Mouse (Mus musculus): ENCODE measurements around the gene Cfhr2. TPM values are rescaled to one million over a fixed set of nuclear protein-coding genes. Genes with fewer than 3 reads are reported as not detected.
"Not testable (repeated sequence)": the region's sequence is repeated elsewhere in the genome, so short reads cannot be mapped to it uniquely, and the experiment has no call there.

Gene Cfhr2
- 0.14 and 0.25 TPM in 2 replicates for polyA plus RNA-seq (2015; fragmentation: Nextera tagmentation; extraction: Ambion mirVana)

DNA sequence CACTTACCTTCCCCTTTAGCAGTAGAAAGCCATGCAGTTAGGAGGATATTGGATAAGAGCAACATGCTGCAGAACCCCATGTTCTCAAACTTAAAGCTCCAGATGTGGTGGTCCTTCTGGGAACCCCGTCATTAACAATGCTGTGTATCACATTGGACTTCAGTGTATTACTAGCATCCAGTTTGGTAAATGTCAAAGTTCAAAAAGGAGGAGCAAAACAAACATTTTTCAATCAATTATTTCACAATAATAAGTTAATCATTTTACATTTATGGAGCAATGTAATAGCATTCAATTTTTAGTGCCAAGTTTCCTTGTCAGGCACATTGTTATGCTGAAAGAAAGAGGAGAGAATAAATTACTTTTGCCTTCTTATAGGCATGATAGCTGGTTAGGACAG lies at the start of gene Cfhr2:
Cfhr2 (minus strand) TSS at position 155 of the 400 bp plus-strand sequence.
- H3K4me3 ChIP-seq, result no peak within 1 kb of the TSS
- 86% methylated on average over 1 of the region's 1 CpGs for WGBS
- no peak within 1 kb of the TSS for H3K27ac ChIP-seq
- no peaks in the 10 kb centered on the region for H3K4me1 ChIP-seq
- H3K9me3 ChIP-seq, result no peaks in the 10 kb centered on the region
- no peak within 1 kb of the TSS for H3K9ac ChIP-seq
- H3K36me3 ChIP-seq, result no peaks in the 10 kb centered on the region
- no peaks in the 10 kb centered on the region for H3K27me3 ChIP-seq
- ATAC-seq (ENCODE audit: insufficient number of reproducible peaks, insufficient read depth, low FRiP score, low TSS enrichment, low read depth), result no peak
- no peak within 1 kb of the TSS for H3K4me2 ChIP-seq

DNA sequence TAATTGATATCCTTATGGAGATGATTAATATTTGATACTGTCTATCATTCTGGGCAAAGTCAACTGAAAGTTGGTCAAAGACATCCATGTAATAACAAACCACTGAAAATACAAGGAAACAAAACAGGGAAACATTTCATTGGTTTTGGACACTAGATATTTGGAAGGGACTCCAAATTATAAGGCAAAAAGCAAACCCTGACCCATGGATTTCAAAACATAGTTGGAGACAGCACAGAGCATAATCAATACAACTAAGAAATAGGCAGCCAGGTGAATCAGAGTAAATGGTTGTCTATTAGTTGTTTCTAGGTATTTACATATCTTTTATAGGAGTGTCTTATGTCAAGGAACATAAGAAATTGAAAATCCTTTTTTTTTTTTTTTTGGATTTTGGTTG lies 5.2 kb upstream of the Cfhr2 start:
- Histone ChIP-seq H3K9me3 (no peaks in the 10 kb centered on the region), H3K4me3 (no peak overlapping the region), H3K27ac (no peak overlapping the region), H3K4me1 (no peaks in the 10 kb centered on the region), H3K27me3 (no peaks in the 10 kb centered on the region), H3K9ac (no peak overlapping the region), H3K36me3 (no peaks in the 10 kb centered on the region), H3K4me2 (no peak overlapping the region)
- ATAC-seq (ENCODE audit: insufficient number of reproducible peaks, insufficient read depth, low FRiP score, low TSS enrichment, low read depth), result no peak

DNA sequence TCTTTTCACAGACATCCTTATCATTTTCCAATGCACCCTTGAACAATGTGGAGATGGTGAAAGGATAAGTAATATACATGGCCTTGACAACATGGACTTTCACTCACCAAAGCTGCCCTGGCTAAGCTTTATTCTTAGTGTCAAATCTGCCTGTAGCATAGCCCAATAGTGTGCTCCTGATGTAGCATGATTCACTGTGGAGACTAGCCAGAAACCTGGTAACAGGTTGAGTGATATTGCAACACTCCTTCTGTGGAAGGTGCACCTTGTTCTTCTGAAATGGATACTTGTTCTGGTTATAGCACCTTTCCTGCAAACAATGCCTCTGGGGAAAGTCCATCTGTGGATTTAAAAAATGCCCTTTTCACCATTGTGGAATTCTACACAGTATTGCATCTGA lies 1.7 kb upstream of the Cfhr2 start:
- H3K9ac ChIP-seq, result no peak overlapping the region
- H3K4me1 ChIP-seq, result no peaks in the 10 kb centered on the region
- H3K27ac ChIP-seq, result no peak overlapping the region
- H3K9me3 ChIP-seq, result no peaks in the 10 kb centered on the region
- H3K4me2 ChIP-seq, result no peak overlapping the region
- no peak for ATAC-seq (ENCODE audit: insufficient number of reproducible peaks, insufficient read depth, low FRiP score, low TSS enrichment, low read depth)
- H3K4me3 ChIP-seq, result no peak overlapping the region
- H3K27me3 ChIP-seq, result no peaks in the 10 kb centered on the region
- no peaks in the 10 kb centered on the region for H3K36me3 ChIP-seq

DNA sequence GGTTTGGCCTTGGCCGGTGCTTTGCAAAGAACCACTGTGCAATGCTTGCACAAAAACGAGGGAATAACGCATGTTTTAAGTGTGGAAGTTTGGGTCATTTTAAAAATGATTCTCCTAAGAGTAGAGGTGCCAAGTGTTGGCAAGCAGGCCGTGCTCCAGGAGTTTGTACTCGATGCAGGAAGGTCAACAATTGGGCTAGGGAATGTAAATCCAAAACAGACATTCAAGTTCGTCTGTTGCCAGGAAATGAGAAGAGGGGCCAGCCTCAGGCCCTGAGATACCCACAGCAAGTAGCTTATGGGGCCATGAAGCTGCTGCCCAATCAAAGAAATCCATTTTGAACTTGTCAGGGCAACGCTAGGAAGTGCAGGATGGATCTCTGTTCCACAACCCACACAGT lies 18.8 kb downstream of the Cfhr2 start:
- Histone ChIP-seq H3K9me3 (no peaks in the 10 kb centered on the region), H3K27ac (no peak overlapping the region), H3K36me3 (no peaks in the 10 kb centered on the region), H3K4me3 (no peak overlapping the region), H3K9ac (no peak overlapping the region), H3K4me2 (no peak overlapping the region), H3K4me1 (no peaks in the 10 kb centered on the region), H3K27me3 (no peaks in the 10 kb centered on the region)
- no peak for ATAC-seq (ENCODE audit: insufficient number of reproducible peaks, insufficient read depth, low FRiP score, low TSS enrichment, low read depth)
- 68% methylated on average over 7 of the region's 7 CpGs for WGBS

DNA sequence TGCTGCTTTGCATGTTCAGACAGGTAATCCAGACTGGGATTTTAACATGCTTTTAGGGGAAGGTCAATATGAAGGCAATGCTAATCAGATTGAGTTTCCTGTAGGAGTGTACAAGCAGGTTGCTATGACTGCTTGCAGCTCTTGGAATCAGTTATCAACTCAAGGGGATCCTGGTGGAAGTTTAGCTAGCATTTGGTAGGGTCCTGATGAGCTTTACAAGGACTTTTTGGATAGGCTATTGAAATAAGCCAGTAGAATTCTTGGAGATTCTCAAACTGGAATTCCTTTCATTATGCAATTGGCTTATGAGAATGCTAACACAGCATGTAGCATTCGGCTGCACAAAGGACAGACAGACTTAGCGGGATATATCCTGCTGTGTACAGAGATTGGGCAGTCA lies 19.2 kb downstream of the Cfhr2 start:
- no peak for ATAC-seq (ENCODE audit: insufficient number of reproducible peaks, insufficient read depth, low FRiP score, low TSS enrichment, low read depth)
- no peaks in the 10 kb centered on the region for H3K27me3 ChIP-seq
- H3K9me3 ChIP-seq, result no peaks in the 10 kb centered on the region
- no peak overlapping the region for H3K4me2 ChIP-seq
- 85% methylated on average over 2 of the region's 2 CpGs for WGBS
- no peak overlapping the region for H3K27ac ChIP-seq
- no peak overlapping the region for H3K9ac ChIP-seq
- no peaks in the 10 kb centered on the region for H3K36me3 ChIP-seq
- no peaks in the 10 kb centered on the region for H3K4me1 ChIP-seq
- no peak overlapping the region for H3K4me3 ChIP-seq

DNA sequence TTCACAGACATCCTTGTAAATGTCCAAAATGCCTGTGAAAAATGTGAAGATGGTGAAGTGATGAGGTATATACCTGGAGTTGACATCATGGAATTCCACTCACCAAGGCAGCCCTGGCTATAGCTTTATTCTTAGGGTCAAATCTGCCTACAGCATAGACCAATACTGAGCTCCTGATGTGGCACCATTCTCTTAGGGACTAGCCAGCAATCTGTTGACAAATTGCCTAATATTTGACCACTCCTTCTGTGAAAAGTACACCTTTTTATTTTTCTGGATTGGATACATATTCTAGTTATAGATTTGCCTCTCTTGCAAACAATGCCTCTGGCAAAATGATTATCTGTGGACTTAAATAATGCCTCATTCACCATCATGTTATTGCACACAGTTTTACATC lies 49.9 kb downstream of the Cfhr2 start:
- no peak overlapping the region for H3K27ac ChIP-seq
- H3K9me3 ChIP-seq, result no peaks in the 10 kb centered on the region
- no peaks in the 10 kb centered on the region for H3K36me3 ChIP-seq
- no peak overlapping the region for H3K4me3 ChIP-seq
- no peaks in the 10 kb centered on the region for H3K4me1 ChIP-seq
- H3K9ac ChIP-seq, result no peak overlapping the region
- no peak for ATAC-seq (ENCODE audit: insufficient number of reproducible peaks, insufficient read depth, low FRiP score, low TSS enrichment, low read depth)
- no peak overlapping the region for H3K4me2 ChIP-seq
- no peaks in the 10 kb centered on the region for H3K27me3 ChIP-seq

DNA sequence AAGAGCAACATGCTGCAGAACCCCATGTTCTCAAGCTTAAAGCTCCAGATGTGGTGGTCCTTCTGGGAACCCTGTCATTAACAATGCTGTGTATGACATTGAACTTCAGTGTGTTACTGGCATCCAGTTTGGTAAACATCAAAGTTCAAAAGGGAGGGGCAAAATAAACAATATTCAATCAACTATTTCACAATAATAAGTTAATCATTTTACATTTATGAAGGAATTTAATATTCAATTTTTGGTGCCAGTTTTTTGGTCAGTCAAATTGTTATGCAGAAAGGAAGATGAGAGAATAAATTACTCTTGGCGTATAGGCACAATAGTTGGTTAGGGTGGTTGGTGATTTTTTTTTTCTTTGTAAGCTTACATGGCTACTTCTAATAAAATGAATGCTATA lies 77.4 kb downstream of the Cfhr2 start, which contains the start of gene Gm4788:
Gm4788 (minus strand) TSS at position 101 of the 400 bp plus-strand sequence.
- WGBS, result 91% methylated on average over 1 of the region's 1 CpGs
- H3K4me2 ChIP-seq, result no peak within 1 kb of the TSS
- no peaks in the 10 kb centered on the region for H3K4me1 ChIP-seq
- H3K27ac ChIP-seq, result no peak within 1 kb of the TSS
- no peaks in the 10 kb centered on the region for H3K9me3 ChIP-seq
- H3K4me3 ChIP-seq, result no peak within 1 kb of the TSS
- no peaks in the 10 kb centered on the region for H3K27me3 ChIP-seq
- H3K9ac ChIP-seq, result no peak within 1 kb of the TSS
- H3K36me3 ChIP-seq, result no peaks in the 10 kb centered on the region
- ATAC-seq (ENCODE audit: insufficient number of reproducible peaks, insufficient read depth, low FRiP score, low TSS enrichment, low read depth), result no peak

DNA sequence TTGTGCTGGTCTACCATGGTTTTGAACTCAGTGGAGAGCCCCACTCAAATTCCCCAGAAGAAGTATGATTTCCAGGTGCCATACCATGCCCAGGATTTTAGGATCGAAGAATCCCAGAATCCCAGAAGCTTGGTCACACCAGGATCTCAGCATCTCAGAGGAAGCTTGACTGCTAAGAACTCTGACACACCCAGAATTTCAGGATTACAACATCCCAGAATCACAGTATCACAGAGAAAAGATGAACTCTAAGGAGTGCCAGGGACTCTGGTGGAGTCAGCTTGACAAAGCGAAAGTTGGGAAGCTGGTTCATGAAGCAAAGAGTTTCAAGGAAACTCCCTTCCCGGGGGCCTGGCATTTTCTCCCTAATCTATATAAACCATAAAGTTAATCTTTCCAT lies 88.6 kb downstream of the Cfhr2 start:
- H3K4me2 ChIP-seq; H3K36me3 ChIP-seq; H3K4me3 ChIP-seq; H3K27ac ChIP-seq; H3K4me1 ChIP-seq; H3K27me3 ChIP-seq; ATAC-seq (ENCODE audit: insufficient number of reproducible peaks, insufficient read depth, low FRiP score, low TSS enrichment, low read depth); H3K9ac ChIP-seq; H3K9me3 ChIP-seq: not testable (repeated sequence)
- 88% methylated on average over 3 of the region's 3 CpGs for WGBS

Other genes starting within 250 kb of the Cfhr2 start
- gene Gm4788, start 77.5 kb downstream of the Cfhr2 start, polyA plus RNA-seq (2015; fragmentation: Nextera tagmentation; extraction: Ambion mirVana), result not detected in 2 replicates